Mouse (Mus musculus): ENCODE measurements at regions not wholly inside any gene's neighbourhood (a gene's known extent, or its start where the extent isn't known, plus 50 kb on each side); places are given as distances from the start of the nearest gene placed in this dataset.

GRCm38 (mm10) chr12:8847858-8848383 lies 73.5 kb upstream of the Laptm4a start:
- H3K27me3 ChIP-seq (ENCODE audit: control insufficient read depth, insufficient read depth, insufficient read length) = no peaks in the 10 kb centered on the region
- no peak overlapping the region for H3ac ChIP-seq (ENCODE audit: control insufficient read depth, insufficient read length)
- no peak overlapping the region for H3K4me2 ChIP-seq (ENCODE audit: low read depth)
- no peaks in the 10 kb centered on the region for H3K36me3 ChIP-seq (ENCODE audit: control insufficient read depth, insufficient read depth)
- H3K4me3 ChIP-seq = no peak overlapping the region
- no peak for TF ChIP-seq MAX (IDR thresholded peaks at IDR 0.05; ENCODE audit: low read depth)
- no peak for TF ChIP-seq POLR2AphosphoS2 (IDR thresholded peaks at IDR 0.05; ENCODE audit: insufficient read length, low read depth)
- TF ChIP-seq MYOD1 (IDR thresholded peaks at IDR 0.05; ENCODE audit: control insufficient read depth in 1 of 3, insufficient read length in 2 of 3, low read depth in 2 of 3) = no peak
- no peak for TF ChIP-seq USF1 (IDR thresholded peaks at IDR 0.05; ENCODE audit: low read depth)
- no peaks in the 10 kb centered on the region for H3K79me2 ChIP-seq (ENCODE audit: control insufficient read depth, insufficient read depth)

- Histone ChIP-seq H3K4me3 (no peak overlapping the region), H3K36me3 (ENCODE audit: control insufficient read depth, insufficient read depth) (no peaks in the 10 kb centered on the region), H3K4me2 (ENCODE audit: low read depth) (peak overlapping the region; percentile 52), H3ac (ENCODE audit: control insufficient read depth, insufficient read length) (no peak overlapping the region), H3K27me3 (ENCODE audit: control insufficient read depth, insufficient read depth, insufficient read length) (no peaks in the 10 kb centered on the region), H3K79me2 (ENCODE audit: control insufficient read depth, insufficient read depth) (no peaks in the 10 kb centered on the region)
- TF ChIP-seq TCF3 (IDR thresholded peaks at IDR 0.05; ENCODE audit: insufficient read length, low read depth) (no peak), USF1 (IDR thresholded peaks at IDR 0.05; ENCODE audit: low read depth) (peak; percentile 78), POLR2AphosphoS2 (IDR thresholded peaks at IDR 0.05; ENCODE audit: insufficient read length, low read depth) (no peak), TCF12 (IDR thresholded peaks at IDR 0.05; ENCODE audit: insufficient read depth, poor library complexity, severe bottlenecking) (no peak)
Measured at GRCm38 (mm10) chr12:8853858-8854257, 67.6 kb upstream of the Laptm4a start.

GRCm38 (mm10) chr12:8854401-8854800 lies 67.1 kb upstream of the Laptm4a start:
- TF ChIP-seq MAX (IDR thresholded peaks at IDR 0.05; ENCODE audit: low read depth) (no peak), MYOD1 (IDR thresholded peaks at IDR 0.05; ENCODE audit: control insufficient read depth in 1 of 3, insufficient read length in 2 of 3, low read depth in 2 of 3) (no peak), TCF12 (IDR thresholded peaks at IDR 0.05; ENCODE audit: insufficient read depth, poor library complexity, severe bottlenecking) (no peak), USF1 (IDR thresholded peaks at IDR 0.05; ENCODE audit: low read depth) (peak; percentile 64)
- Histone ChIP-seq H3K4me2 (ENCODE audit: low read depth) (peak overlapping the region; percentile 52), H3K36me3 (ENCODE audit: control insufficient read depth, insufficient read depth) (no peaks in the 10 kb centered on the region)

GRCm38 (mm10) chr12:8855119-8855518 lies 66.3 kb upstream of the Laptm4a start:
- no peak overlapping the region for H3ac ChIP-seq (ENCODE audit: control insufficient read depth, insufficient read length)
- H3K36me3 ChIP-seq (ENCODE audit: control insufficient read depth, insufficient read depth) = no peaks in the 10 kb centered on the region
- H3K4me2 ChIP-seq (ENCODE audit: low read depth) = peak overlapping the region; percentile 52
- no peak for TF ChIP-seq E2F4 (IDR thresholded peaks at IDR 0.05; ENCODE audit: insufficient read depth)
- TF ChIP-seq POLR2A (IDR thresholded peaks at IDR 0.05; ENCODE audit: insufficient read length, low read depth) = no peak
- peak; percentile 18 to 56 (median 45) for TF ChIP-seq MYOD1 (IDR thresholded peaks at IDR 0.05; ENCODE audit: control insufficient read depth in 1 of 3, insufficient read length in 2 of 3, low read depth in 2 of 3)
- no peak for TF ChIP-seq CEBPB (IDR thresholded peaks at IDR 0.05; ENCODE audit: insufficient read depth, poor library complexity, severe bottlenecking)
- no peak for TF ChIP-seq SRF (IDR thresholded peaks at IDR 0.05; ENCODE audit: control insufficient read depth, insufficient read length, low read depth)
- no peak for TF ChIP-seq TCF3 (IDR thresholded peaks at IDR 0.05; ENCODE audit: insufficient read length, low read depth)
- no peak for TF ChIP-seq USF1 (IDR thresholded peaks at IDR 0.05; ENCODE audit: low read depth)
- TF ChIP-seq MAX (IDR thresholded peaks at IDR 0.05; ENCODE audit: low read depth) = no peak
- no peak for TF ChIP-seq POLR2AphosphoS2 (IDR thresholded peaks at IDR 0.05; ENCODE audit: insufficient read length, low read depth)
- peak in 2 of 3 experiments; percentile 39 to 57 for TF ChIP-seq MYOG (IDR thresholded peaks at IDR 0.05; ENCODE audit: control insufficient read depth in 1 of 3, insufficient read depth in 1 of 3, insufficient read length in 2 of 3, low read depth in 2 of 3)
- no peak for TF ChIP-seq REST (IDR thresholded peaks at IDR 0.05; ENCODE audit: insufficient read depth, insufficient read length)
- TF ChIP-seq TCF12 (IDR thresholded peaks at IDR 0.05; ENCODE audit: insufficient read depth, poor library complexity, severe bottlenecking) = peak; percentile 46
- H3K79me2 ChIP-seq (ENCODE audit: control insufficient read depth, insufficient read depth) = no peaks in the 10 kb centered on the region
- no peak overlapping the region for H3K4me3 ChIP-seq
- H3K27me3 ChIP-seq (ENCODE audit: control insufficient read depth, insufficient read depth, insufficient read length) = no peaks in the 10 kb centered on the region

More at GRCm38 (mm10) chr12:8854401-8854800, 67.1 kb upstream of the Laptm4a start:
- no peaks in the 10 kb centered on the region for H3K27me3 ChIP-seq (ENCODE audit: control insufficient read depth, insufficient read depth, insufficient read length)
- no peaks in the 10 kb centered on the region for H3K79me2 ChIP-seq (ENCODE audit: control insufficient read depth, insufficient read depth)
- H3ac ChIP-seq (ENCODE audit: control insufficient read depth, insufficient read length) = no peak overlapping the region
- no peak overlapping the region for H3K4me3 ChIP-seq

- Histone ChIP-seq H3K4me2 (ENCODE audit: low read depth) (peak overlapping the region; percentile 31), H3ac (ENCODE audit: control insufficient read depth, insufficient read length) (no peak overlapping the region), H3K79me2 (ENCODE audit: control insufficient read depth, insufficient read depth) (no peaks in the 10 kb centered on the region), H3K27me3 (ENCODE audit: control insufficient read depth, insufficient read depth, insufficient read length) (no peaks in the 10 kb centered on the region), H3K4me3 (no peak overlapping the region), H3K36me3 (ENCODE audit: control insufficient read depth, insufficient read depth) (no peaks in the 10 kb centered on the region)
- TF ChIP-seq POLR2A (IDR thresholded peaks at IDR 0.05; ENCODE audit: insufficient read length, low read depth) (no peak), TCF12 (IDR thresholded peaks at IDR 0.05; ENCODE audit: insufficient read depth, poor library complexity, severe bottlenecking) (no peak), MAX (IDR thresholded peaks at IDR 0.05; ENCODE audit: low read depth) (no peak), REST (IDR thresholded peaks at IDR 0.05; ENCODE audit: insufficient read depth, insufficient read length) (no peak), USF1 (IDR thresholded peaks at IDR 0.05; ENCODE audit: low read depth) (no peak), E2F4 (IDR thresholded peaks at IDR 0.05; ENCODE audit: insufficient read depth) (no peak), MYOG (IDR thresholded peaks at IDR 0.05; ENCODE audit: control insufficient read depth in 1 of 3, insufficient read depth in 1 of 3, insufficient read length in 2 of 3, low read depth in 2 of 3) (no peak), POLR2AphosphoS2 (IDR thresholded peaks at IDR 0.05; ENCODE audit: insufficient read length, low read depth) (no peak), TCF3 (IDR thresholded peaks at IDR 0.05; ENCODE audit: insufficient read length, low read depth) (no peak)
Measured at GRCm38 (mm10) chr12:8856051-8856543, 65.4 kb upstream of the Laptm4a start.
